Mouse (Mus musculus): ENCODE measurements at regions not wholly inside any gene's neighbourhood (a gene's known extent, or its start where the extent isn't known, plus 50 kb on each side); places are given as distances from the start of the nearest gene placed in this dataset.

DNA sequence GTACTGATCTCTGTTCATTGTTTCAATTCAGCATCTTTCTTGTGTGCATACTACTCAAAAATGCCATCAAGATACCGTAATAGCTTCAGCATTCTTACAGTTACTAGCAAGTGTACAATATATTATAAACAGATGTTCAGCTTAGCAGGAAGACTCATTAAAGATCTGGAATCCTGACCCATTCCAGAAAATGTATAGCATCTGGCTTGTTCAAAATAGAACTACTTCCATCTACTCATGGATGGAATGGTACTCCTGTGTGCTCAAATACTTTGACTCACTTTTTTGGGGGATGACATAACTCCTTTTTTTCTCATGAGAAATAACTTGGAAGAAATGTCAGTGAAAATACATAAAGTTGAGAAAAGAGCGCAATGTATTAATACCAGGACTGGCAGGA, 291.2 kb upstream of the Manea start:
- Histone ChIP-seq H3K4me3 (replicated peaks; ENCODE audit: low read length) (no peak overlapping the region), H3K27me3 (ENCODE audit: control insufficient read depth, insufficient read depth, low read length) (no peaks in the 10 kb centered on the region), H3K4me1 (ENCODE audit: control insufficient read depth, insufficient read depth, low read length) (no peaks in the 10 kb centered on the region), H3K9me3 (ENCODE audit: control insufficient read depth, low read length) (no peaks in the 10 kb centered on the region), H3K36me3 (ENCODE audit: control insufficient read depth, insufficient read depth, low read length) (no peaks in the 10 kb centered on the region), H3K4me2 (replicated peaks; ENCODE audit: low read depth, low read length, severe bottlenecking) (no peak overlapping the region), H3K27ac (replicated peaks; ENCODE audit: low read depth, low read length) (no peak overlapping the region), H3K9ac (ENCODE audit: low read depth, low read length, severe bottlenecking) (no peak overlapping the region)
- no peak for TF ChIP-seq POLR2A (IDR thresholded peaks at IDR 0.05; ENCODE audit: borderline replicate concordance, extremely low read depth, insufficient read depth, insufficient read length)
- DNase-seq (ENCODE audit: low spot score) (peak; percentile 72), ATAC-seq (ENCODE audit: low FRiP score, low read depth) (peak; percentile 83)
- WGBS, result 41% methylated on average over 2 of the region's 2 CpGs

GRCm38 (mm10) chr4:26630553-26631206, 284.0 kb upstream of the Manea start:
- H3K27ac ChIP-seq (replicated peaks; ENCODE audit: low read depth, low read length), result no peak overlapping the region
- ATAC-seq (ENCODE audit: low FRiP score, low read depth), result no peak
- TF ChIP-seq POLR2A (IDR thresholded peaks at IDR 0.05; ENCODE audit: borderline replicate concordance, extremely low read depth, insufficient read depth, insufficient read length), result no peak
- no peaks in the 10 kb centered on the region for H3K4me1 ChIP-seq (ENCODE audit: control insufficient read depth, insufficient read depth, low read length)
- H3K9ac ChIP-seq (ENCODE audit: low read depth, low read length, severe bottlenecking), result no peak overlapping the region
- H3K4me2 ChIP-seq (replicated peaks; ENCODE audit: low read depth, low read length, severe bottlenecking), result no peak overlapping the region
- no peaks in the 10 kb centered on the region for H3K36me3 ChIP-seq (ENCODE audit: control insufficient read depth, insufficient read depth, low read length)
- H3K27me3 ChIP-seq (ENCODE audit: control insufficient read depth, insufficient read depth, low read length), result no peaks in the 10 kb centered on the region
- no peak for DNase-seq (ENCODE audit: low spot score)
- no peak overlapping the region for H3K4me3 ChIP-seq (replicated peaks; ENCODE audit: low read length)
- 6% methylated on average over 1 of the region's 1 CpGs for WGBS
- no peaks in the 10 kb centered on the region for H3K9me3 ChIP-seq (ENCODE audit: control insufficient read depth, low read length)

- Histone ChIP-seq H3K36me3 (ENCODE audit: control insufficient read depth, insufficient read depth, low read length) (no peaks in the 10 kb centered on the region), H3K27me3 (ENCODE audit: control insufficient read depth, insufficient read depth, low read length) (no peaks in the 10 kb centered on the region), H3K4me2 (replicated peaks; ENCODE audit: low read depth, low read length, severe bottlenecking) (no peak overlapping the region), H3K4me3 (replicated peaks; ENCODE audit: low read length) (no peak overlapping the region), H3K9ac (ENCODE audit: low read depth, low read length, severe bottlenecking) (no peak overlapping the region), H3K27ac (replicated peaks; ENCODE audit: low read depth, low read length) (no peak overlapping the region), H3K9me3 (ENCODE audit: control insufficient read depth, low read length) (no peaks in the 10 kb centered on the region), H3K4me1 (ENCODE audit: control insufficient read depth, insufficient read depth, low read length) (no peaks in the 10 kb centered on the region)
- DNase-seq (ENCODE audit: low spot score), result no peak
- no peak for TF ChIP-seq POLR2A (IDR thresholded peaks at IDR 0.05; ENCODE audit: borderline replicate concordance, extremely low read depth, insufficient read depth, insufficient read length)
- no peak for ATAC-seq (ENCODE audit: low FRiP score, low read depth)
- WGBS, result 53% methylated on average over 2 of the region's 2 CpGs
Observed at GRCm38 (mm10) chr4:26629710-26630109, 283.0 kb upstream of the Manea start.

DNA sequence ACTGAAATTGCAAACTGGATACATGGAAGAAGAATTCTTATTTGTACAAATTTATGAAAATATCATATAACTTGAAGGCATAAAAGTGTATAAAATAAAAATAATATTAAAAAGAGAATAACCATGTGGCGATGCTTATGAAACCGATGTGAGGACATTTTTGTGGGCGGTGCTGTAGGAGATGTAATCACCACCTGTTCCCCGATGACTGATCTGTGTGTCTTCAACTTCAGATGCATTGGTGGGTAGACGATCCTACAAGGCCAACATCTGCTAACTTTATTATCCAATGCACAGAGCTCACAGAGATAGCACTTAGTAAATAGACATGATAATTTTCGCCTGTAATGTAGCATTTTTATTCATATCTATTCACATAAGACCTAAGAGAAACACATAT, 281.1 kb upstream of the Manea start:
- TF ChIP-seq POLR2A (IDR thresholded peaks at IDR 0.05; ENCODE audit: borderline replicate concordance, extremely low read depth, insufficient read depth, insufficient read length), result no peak
- no peaks in the 10 kb centered on the region for H3K9me3 ChIP-seq (ENCODE audit: control insufficient read depth, low read length)
- no peak overlapping the region for H3K27ac ChIP-seq (replicated peaks; ENCODE audit: low read depth, low read length)
- H3K4me1 ChIP-seq (ENCODE audit: control insufficient read depth, insufficient read depth, low read length), result no peaks in the 10 kb centered on the region
- DNase-seq (ENCODE audit: low spot score), result no peak
- no peak overlapping the region for H3K9ac ChIP-seq (ENCODE audit: low read depth, low read length, severe bottlenecking)
- ATAC-seq (ENCODE audit: low FRiP score, low read depth), result no peak
- no peaks in the 10 kb centered on the region for H3K27me3 ChIP-seq (ENCODE audit: control insufficient read depth, insufficient read depth, low read length)
- H3K4me3 ChIP-seq (replicated peaks; ENCODE audit: low read length), result no peak overlapping the region
- H3K36me3 ChIP-seq (ENCODE audit: control insufficient read depth, insufficient read depth, low read length), result no peaks in the 10 kb centered on the region
- WGBS, result 86% methylated on average over 6 of the region's 6 CpGs
- H3K4me2 ChIP-seq (replicated peaks; ENCODE audit: low read depth, low read length, severe bottlenecking), result no peak overlapping the region

DNA sequence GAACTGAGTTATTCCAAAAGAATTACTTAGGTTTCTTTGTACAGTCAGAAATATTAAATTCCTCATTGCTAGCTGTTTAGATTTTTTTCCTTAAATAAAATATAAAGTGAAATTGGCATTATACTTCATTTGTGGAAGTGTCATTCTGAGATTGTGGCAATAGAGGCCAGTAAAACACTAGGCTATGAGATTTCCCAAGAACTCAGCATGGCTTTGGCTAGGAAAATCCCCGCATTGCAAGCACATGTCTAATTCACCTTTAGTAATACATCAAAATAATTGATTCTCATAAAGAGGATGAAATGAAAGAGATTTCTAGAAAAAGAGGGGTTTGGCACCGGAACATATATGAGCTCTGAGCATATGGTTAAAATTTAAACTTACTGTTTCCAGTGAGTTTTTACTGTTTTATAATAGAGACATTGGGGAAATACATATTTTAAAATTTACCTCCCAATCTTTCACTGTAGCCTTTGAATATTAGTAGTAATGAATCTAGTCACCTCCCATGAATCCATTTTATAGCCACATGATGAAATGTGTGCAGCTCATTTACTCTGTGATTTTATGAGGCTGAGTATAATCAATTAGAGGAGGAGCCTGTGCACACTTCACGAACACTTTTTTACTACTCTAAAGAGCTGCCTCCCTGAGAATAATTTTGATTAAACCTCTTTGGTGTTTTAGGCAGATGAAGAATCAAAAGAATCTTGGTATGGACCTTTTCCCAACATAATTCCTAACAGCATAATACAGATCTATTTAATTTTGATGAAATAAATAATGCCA, 242.6 kb upstream of the Manea start:
- H3K9me3 ChIP-seq (ENCODE audit: control insufficient read depth, low read length), result no peaks in the 10 kb centered on the region
- no peaks in the 10 kb centered on the region for H3K27me3 ChIP-seq (ENCODE audit: control insufficient read depth, insufficient read depth, low read length)
- no peaks in the 10 kb centered on the region for H3K4me1 ChIP-seq (ENCODE audit: control insufficient read depth, insufficient read depth, low read length)
- ATAC-seq (ENCODE audit: low FRiP score, low read depth), result peak; percentile 53; the same call in 1 of the 2 replicates
- H3K9ac ChIP-seq (ENCODE audit: low read depth, low read length, severe bottlenecking), result no peak overlapping the region
- H3K4me3 ChIP-seq (replicated peaks; ENCODE audit: low read length), result no peak overlapping the region
- WGBS, result 21% methylated on average over 3 of the region's 3 CpGs
- peak; percentile 47 for DNase-seq (ENCODE audit: low spot score)
- TF ChIP-seq POLR2A (IDR thresholded peaks at IDR 0.05; ENCODE audit: borderline replicate concordance, extremely low read depth, insufficient read depth, insufficient read length), result no peak
- no peak overlapping the region for H3K4me2 ChIP-seq (replicated peaks; ENCODE audit: low read depth, low read length, severe bottlenecking)
- no peaks in the 10 kb centered on the region for H3K36me3 ChIP-seq (ENCODE audit: control insufficient read depth, insufficient read depth, low read length)
- H3K27ac ChIP-seq (replicated peaks; ENCODE audit: low read depth, low read length), result no peak overlapping the region

Data from limb, embryonic 14.5 days (tissue).